Mouse (Mus musculus) megakaryocyte-erythroid progenitor cell, adult 5-6 weeks (primary cell): ENCODE measurements around the gene Aldh3a1. TPM values are rescaled to one million over a fixed set of nuclear protein-coding genes. Genes with fewer than 3 reads are reported as not detected.
A peak's percentile ranks its signal among the peaks of the same experiment; 100 is the strongest.

Source experiments
- ATAC-seq: replicated peaks from 2 replicates; pipeline ENCODE4 v1.8.0; 2016; ENCODE audit warnings: mild to moderate bottlenecking, inconsistent platforms; ENCODE audit not compliant: severe bottlenecking, poor library complexity, low FRiP score, low TSS enrichment
- total RNA-seq, 2 experiments: library from RNA; stranded (forward) in 1 of 2; stranded (reverse) in 1 of 2; fragments of 200-1000, 215-1000 nt in 1 of 2; fragments of >200 nt in 1 of 2; fragmentation: Nextera tagmentation in 1 of 2; gene quantifications; 2 replicates each; pipeline ENCODE4 v1.2.3; 2014 to 2017

Gene Aldh3a1
- total RNA-seq, 2 experiments from 2014 or later = not detected

GRCm38 (mm10) chr11:61225941-61226412 lies 18.6 kb downstream of the Aldh3a1 start:
- ATAC-seq = no peak

GRCm38 (mm10) chr11:61227816-61228215 lies 20.5 kb downstream of the Aldh3a1 start:
- no peak for ATAC-seq

GRCm38 (mm10) chr11:61228406-61228805 lies 21.1 kb downstream of the Aldh3a1 start:
- no peak for ATAC-seq

- ATAC-seq = peak; percentile 94
Measured at GRCm38 (mm10) chr11:61231329-61231728, 24.0 kb downstream of the Aldh3a1 start.

- ATAC-seq = no peak
Measured at GRCm38 (mm10) chr11:61234174-61234573, 26.8 kb downstream of the Aldh3a1 start.

GRCm38 (mm10) chr11:61236015-61236414 lies 28.7 kb downstream of the Aldh3a1 start:
- no peak for ATAC-seq

GRCm38 (mm10) chr11:61244406-61244805 lies 37.1 kb downstream of the Aldh3a1 start:
- ATAC-seq = no peak

- ATAC-seq = no peak
Measured at GRCm38 (mm10) chr11:61251741-61252140, 44.4 kb downstream of the Aldh3a1 start.

- no peak for ATAC-seq
Measured at GRCm38 (mm10) chr11:61252807-61253206, 45.5 kb downstream of the Aldh3a1 start.

GRCm38 (mm10) chr11:61259106-61259505 lies 51.8 kb downstream of the Aldh3a1 start:
- no peak for ATAC-seq

GRCm38 (mm10) chr11:61262516-61262915 lies 55.2 kb downstream of the Aldh3a1 start:
- ATAC-seq = no peak

- no peak for ATAC-seq
Measured at GRCm38 (mm10) chr11:61263841-61264240, 56.5 kb downstream of the Aldh3a1 start.

- peak; percentile 99 for ATAC-seq
Measured at GRCm38 (mm10) chr11:61266551-61267533, 59.5 kb downstream of the Aldh3a1 start, which contains the start of gene Aldh3a2. Gene Aldh3a2 (minus strand): TSS chr11:61267464.

Other genes starting within 250 kb of the Aldh3a1 start
- not detected in 2 replicates for gene Kcnj12, start 185.0 kb upstream of the Aldh3a1 start, total RNA-seq (2014; fragmentation: Nextera tagmentation)
- not detected in 2 replicates for gene Kcnj12, start 185.0 kb upstream of the Aldh3a1 start, total RNA-seq (2017)
- 2.3 TPM in 2 replicates for gene Tnfrsf13b, start 80.8 kb upstream of the Aldh3a1 start, total RNA-seq (2014; fragmentation: Nextera tagmentation)
- 12.5 and 15.5 TPM in 2 replicates for gene Tnfrsf13b, start 80.8 kb upstream of the Aldh3a1 start, total RNA-seq (2017)
- gene Usp22, start 32.5 kb upstream of the Aldh3a1 start, total RNA-seq (2014; fragmentation: Nextera tagmentation) = 19.8 and 20.3 TPM in 2 replicates
- 23.9 and 24.0 TPM in 2 replicates for gene Usp22, start 32.5 kb upstream of the Aldh3a1 start, total RNA-seq (2017)
- gene Aldh3a2, start 59.9 kb downstream of the Aldh3a1 start, total RNA-seq (2014; fragmentation: Nextera tagmentation) = 10.6 and 15.4 TPM in 2 replicates
- 10.8 and 30.6 TPM in 2 replicates for gene Aldh3a2, start 59.9 kb downstream of the Aldh3a1 start, total RNA-seq (2017)
- gene Slc47a2, start 135.3 kb downstream of the Aldh3a1 start, total RNA-seq (2014; fragmentation: Nextera tagmentation) = not detected in 2 replicates
- gene Slc47a2, start 135.3 kb downstream of the Aldh3a1 start, total RNA-seq (2017) = not detected in 2 replicates
- not detected in 2 replicates for gene Slc47a1, start 170.8 kb downstream of the Aldh3a1 start, total RNA-seq (2014; fragmentation: Nextera tagmentation)
- gene Slc47a1, start 170.8 kb downstream of the Aldh3a1 start, total RNA-seq (2017) = not detected in 2 replicates
- gene Rnf112, start 246.6 kb downstream of the Aldh3a1 start, total RNA-seq (2014; fragmentation: Nextera tagmentation) = not detected in 2 replicates
- gene Rnf112, start 246.6 kb downstream of the Aldh3a1 start, total RNA-seq (2017) = not detected in 2 replicates